Mouse (Mus musculus): ENCODE measurements at regions not wholly inside any gene's neighbourhood (a gene's known extent, or its start where the extent isn't known, plus 50 kb on each side); places are given as distances from the start of the nearest gene placed in this dataset.
A peak's percentile ranks its signal among the peaks of the same experiment; 100 is the strongest.

- no peak for DNase-seq (ENCODE audit: low read depth, low spot score)
Measured at GRCm38 (mm10) chr3:9884691-9885354, 203.1 kb upstream of the Gm9833 start.

- peak; percentile 44 for DNase-seq (ENCODE audit: low read depth, low spot score)
Measured at GRCm38 (mm10) chr3:9885565-9885964, 202.3 kb upstream of the Gm9833 start.

- no peak for DNase-seq (ENCODE audit: low read depth, low spot score)
Measured at GRCm38 (mm10) chr3:9886077-9886476, 201.8 kb upstream of the Gm9833 start.

- DNase-seq (ENCODE audit: low read depth, low spot score): no peak
Measured at GRCm38 (mm10) chr3:9886765-9887626, 200.9 kb upstream of the Gm9833 start.

GRCm38 (mm10) chr3:9887627-9887994, 200.3 kb upstream of the Gm9833 start:
- no peak for DNase-seq (ENCODE audit: low read depth, low spot score)

GRCm38 (mm10) chr3:9888051-9888450, 199.9 kb upstream of the Gm9833 start:
- DNase-seq (ENCODE audit: low read depth, low spot score): no peak

- DNase-seq (ENCODE audit: low read depth, low spot score): no peak
Measured at GRCm38 (mm10) chr3:9892884-9893494, 194.9 kb upstream of the Gm9833 start.

- no peak for DNase-seq (ENCODE audit: low read depth, low spot score)
Measured at GRCm38 (mm10) chr3:9895396-9896135, 192.3 kb upstream of the Gm9833 start.

- no peak for DNase-seq (ENCODE audit: low read depth, low spot score)
Measured at GRCm38 (mm10) chr3:9896303-9896702, 191.6 kb upstream of the Gm9833 start.

GRCm38 (mm10) chr3:9901663-9902062, 186.2 kb upstream of the Gm9833 start:
- no peak for DNase-seq (ENCODE audit: low read depth, low spot score)

GRCm38 (mm10) chr3:9913357-9913756, 174.6 kb upstream of the Gm9833 start:
- DNase-seq (ENCODE audit: low read depth, low spot score): no peak

- no peak for DNase-seq (ENCODE audit: low read depth, low spot score)
Measured at GRCm38 (mm10) chr3:9916538-9917106, 171.3 kb upstream of the Gm9833 start.

GRCm38 (mm10) chr3:9920331-9920730, 167.6 kb upstream of the Gm9833 start:
- no peak for DNase-seq (ENCODE audit: low read depth, low spot score)

GRCm38 (mm10) chr3:9921730-9922129, 166.2 kb upstream of the Gm9833 start:
- DNase-seq (ENCODE audit: low read depth, low spot score): no peak

GRCm38 (mm10) chr3:9922541-9923046, 165.3 kb upstream of the Gm9833 start:
- DNase-seq (ENCODE audit: low read depth, low spot score): no peak

- DNase-seq (ENCODE audit: low read depth, low spot score): no peak
Measured at GRCm38 (mm10) chr3:9924630-9925029, 163.3 kb upstream of the Gm9833 start.

- no peak for DNase-seq (ENCODE audit: low read depth, low spot score)
Measured at GRCm38 (mm10) chr3:9936853-9937441, 151.0 kb upstream of the Gm9833 start.

GRCm38 (mm10) chr3:9938651-9939050, 149.3 kb upstream of the Gm9833 start:
- no peak for DNase-seq (ENCODE audit: low read depth, low spot score)

GRCm38 (mm10) chr3:9942631-9943030, 145.3 kb upstream of the Gm9833 start:
- no peak for DNase-seq (ENCODE audit: low read depth, low spot score)

GRCm38 (mm10) chr3:9947357-9948065, 140.4 kb upstream of the Gm9833 start:
- DNase-seq (ENCODE audit: low read depth, low spot score): peak; percentile 74

All from mesoderm, embryonic 11.5 days (tissue).